Mouse (Mus musculus) embryonic fibroblast, embryonic 13.5 days (primary cell): Measurements from ENCODE around the gene Gprasp2. TPM values are rescaled to one million over a fixed set of nuclear protein-coding genes. Genes with fewer than 3 reads are reported as not detected.
"Not testable (repeated sequence)": the region's sequence is repeated elsewhere in the genome, so short reads cannot be mapped to it uniquely, and the experiment has no call there.

ENCODE experiments used
- H3K27ac ChIP-seq: 2 replicates; pipeline ENCODE4 v1.5.1; 2012; ENCODE audit warnings: low read length, control low read depth, inconsistent platforms; ENCODE audit not compliant: insufficient read depth
- H3K4me1 ChIP-seq: 2 replicates; pipeline ENCODE4 v1.6.1; 2011; ENCODE audit warnings: low read length; ENCODE audit not compliant: control insufficient read depth, insufficient read depth
- H3K4me3 ChIP-seq: 2 replicates; pipeline ENCODE4 v1.5.1; 2011; ENCODE audit warnings: mild to moderate bottlenecking, control low read depth, low read length; ENCODE audit not compliant: insufficient read depth
- CTCF ChIP-seq: IDR thresholded peaks from 2 replicates; pipeline ENCODE4 v1.5.1; 2011; ENCODE audit warnings: mild to moderate bottlenecking, control low read depth, low read length, moderate library complexity, borderline replicate concordance; ENCODE audit not compliant: insufficient read depth
- POLR2A ChIP-seq: IDR thresholded peaks from 2 replicates; pipeline ENCODE4 v1.6.1; 2011; ENCODE audit warnings: low read depth, mild to moderate bottlenecking, control low read depth, low read length, moderate library complexity
- polyA plus RNA-seq: library from polyadenylated mRNA; stranded (reverse); fragments of >200 nt; gene quantifications from 2 replicates; pipeline ENCODE4 v1.2.4, GENCODE M21; 2011; ENCODE audit warnings: low read depth; ENCODE audit not compliant: missing spikeins, insufficient read length

The Gprasp2 gene
- 2.4 and 6.3 TPM in 2 replicates for polyA plus RNA-seq

GRCm38 (mm10) chrX:135838521-135839360 lies at the start of gene Gprasp2:
Gprasp2 (plus strand) TSS chrX:135839034.
- not testable (repeated sequence) for H3K4me3 ChIP-seq, H3K4me1 ChIP-seq, H3K27ac ChIP-seq

- TF ChIP-seq CTCF = no peak
- no peak for TF ChIP-seq POLR2A
- no peak overlapping the region for H3K4me3 ChIP-seq
- H3K4me1 ChIP-seq = no peaks in the 10 kb centered on the region
- H3K27ac ChIP-seq = no peak overlapping the region
Measured at GRCm38 (mm10) chrX:135791536-135791935, 47.3 kb upstream of the Gprasp2 start.

GRCm38 (mm10) chrX:135792326-135792725 lies 46.5 kb upstream of the Gprasp2 start:
- Histone ChIP-seq H3K4me1 (no peaks in the 10 kb centered on the region), H3K4me3 (no peak overlapping the region), H3K27ac (no peak overlapping the region)
- TF ChIP-seq CTCF (no peak), POLR2A (no peak)

- not testable (repeated sequence) for H3K4me1 ChIP-seq, H3K27ac ChIP-seq
- H3K4me3 ChIP-seq = peak overlapping the region; percentile 25
- TF ChIP-seq POLR2A = peak; percentile 51
Measured at GRCm38 (mm10) chrX:135795591-135796304, 43.1 kb upstream of the Gprasp2 start.

GRCm38 (mm10) chrX:135796305-135797211 lies 42.3 kb upstream of the Gprasp2 start:
- H3K4me1 ChIP-seq, H3K27ac ChIP-seq: not testable (repeated sequence)
- peak overlapping the region; percentile 25 for H3K4me3 ChIP-seq

GRCm38 (mm10) chrX:135797212-135797644 lies 41.6 kb upstream of the Gprasp2 start, which contains the start of gene Bhlhb9:
Bhlhb9 (plus strand) TSS chrX:135797594.
- peak within 1 kb of the TSS; percentile 25 for H3K4me3 ChIP-seq
- not testable (repeated sequence) for H3K4me1 ChIP-seq, H3K27ac ChIP-seq

GRCm38 (mm10) chrX:135804149-135804548 lies 34.7 kb upstream of the Gprasp2 start:
- TF ChIP-seq POLR2A = no peak
- no peak for TF ChIP-seq CTCF
- H3K27ac ChIP-seq = no peak overlapping the region
- H3K4me3 ChIP-seq = no peak overlapping the region
- H3K4me1 ChIP-seq = no peaks in the 10 kb centered on the region

GRCm38 (mm10) chrX:135805780-135806179 lies 33.1 kb upstream of the Gprasp2 start:
- Histone ChIP-seq H3K4me3 (no peak overlapping the region), H3K27ac (no peak overlapping the region), H3K4me1 (no peaks in the 10 kb centered on the region)
- no peak for TF ChIP-seq POLR2A
- TF ChIP-seq CTCF = no peak

GRCm38 (mm10) chrX:135835896-135836295 lies 2.9 kb upstream of the Gprasp2 start:
- H3K4me3 ChIP-seq, H3K4me1 ChIP-seq, H3K27ac ChIP-seq: not testable (repeated sequence)

- TF ChIP-seq POLR2A = no peak
- TF ChIP-seq CTCF = no peak
Measured at GRCm38 (mm10) chrX:135837896-135838295, 938 bp upstream of the Gprasp2 start.

GRCm38 (mm10) chrX:135839397-135840391 lies 860 bp downstream of the Gprasp2 start:
- not testable (repeated sequence) for H3K4me1 ChIP-seq, H3K4me3 ChIP-seq, H3K27ac ChIP-seq

More at GRCm38 (mm10) chrX:135837896-135838295, 938 bp upstream of the Gprasp2 start:
- no peak overlapping the region for H3K27ac ChIP-seq
- H3K4me3 ChIP-seq = no peak overlapping the region
- no peaks in the 10 kb centered on the region for H3K4me1 ChIP-seq

GRCm38 (mm10) chrX:135866806-135867205 lies 28.0 kb downstream of the Gprasp2 start:
- not testable (repeated sequence) for H3K27ac ChIP-seq, H3K4me1 ChIP-seq, H3K4me3 ChIP-seq
